Mouse (Mus musculus): ENCODE results near the gene C2cd4a.

The C2cd4a gene

GRCm38 (mm10) chr9:67832046-67832605, at the start of gene C2cd4a:
Gene C2cd4a (minus strand): TSS chr9:67832330.
- DNase-seq (ENCODE audit: low read depth in 2 of 2, low spot score in 2 of 2), result no peak

- DNase-seq (ENCODE audit: low read depth in 2 of 2, low spot score in 2 of 2), result no peak
Measured at GRCm38 (mm10) chr9:67878197-67878769, 46.2 kb upstream of the C2cd4a start.

GRCm38 (mm10) chr9:67877081-67877718, 45.1 kb upstream of the C2cd4a start:
- DNase-seq (ENCODE audit: low read depth in 2 of 2, low spot score in 2 of 2), result no peak

GRCm38 (mm10) chr9:67875337-67875736, 43.2 kb upstream of the C2cd4a start:
- DNase-seq (ENCODE audit: low read depth in 2 of 2, low spot score in 2 of 2), result peak in 1 of 2 experiments; percentile 4

GRCm38 (mm10) chr9:67874522-67875222, 42.5 kb upstream of the C2cd4a start:
- no peak for DNase-seq (ENCODE audit: low read depth in 2 of 2, low spot score in 2 of 2)

- DNase-seq (ENCODE audit: low read depth in 2 of 2, low spot score in 2 of 2), result no peak
Measured at GRCm38 (mm10) chr9:67869691-67870450, 37.7 kb upstream of the C2cd4a start.

GRCm38 (mm10) chr9:67867411-67867810, 35.3 kb upstream of the C2cd4a start:
- no peak for DNase-seq (ENCODE audit: low read depth in 2 of 2, low spot score in 2 of 2)

- DNase-seq (ENCODE audit: low read depth in 2 of 2, low spot score in 2 of 2), result no peak
Measured at GRCm38 (mm10) chr9:67865411-67865810, 33.3 kb upstream of the C2cd4a start.

GRCm38 (mm10) chr9:67864011-67864410, 31.9 kb upstream of the C2cd4a start:
- no peak for DNase-seq (ENCODE audit: low read depth in 2 of 2, low spot score in 2 of 2)

GRCm38 (mm10) chr9:67863332-67863731, 31.2 kb upstream of the C2cd4a start:
- no peak for DNase-seq (ENCODE audit: low read depth in 2 of 2, low spot score in 2 of 2)

GRCm38 (mm10) chr9:67860273-67860672, 28.1 kb upstream of the C2cd4a start:
- no peak for DNase-seq (ENCODE audit: low read depth in 2 of 2, low spot score in 2 of 2)

- peak in 1 of 2 experiments; percentile 11 for DNase-seq (ENCODE audit: low read depth in 2 of 2, low spot score in 2 of 2)
Measured at GRCm38 (mm10) chr9:67851150-67851549, 19.0 kb upstream of the C2cd4a start.

- DNase-seq (ENCODE audit: low read depth in 2 of 2, low spot score in 2 of 2), result no peak
Measured at GRCm38 (mm10) chr9:67849846-67850245, 17.7 kb upstream of the C2cd4a start.

GRCm38 (mm10) chr9:67849397-67849796, 17.3 kb upstream of the C2cd4a start:
- DNase-seq (ENCODE audit: low read depth in 2 of 2, low spot score in 2 of 2), result no peak

- DNase-seq (ENCODE audit: low read depth in 2 of 2, low spot score in 2 of 2), result no peak
Measured at GRCm38 (mm10) chr9:67847606-67848005, 15.5 kb upstream of the C2cd4a start.

GRCm38 (mm10) chr9:67846089-67846488, 14.0 kb upstream of the C2cd4a start:
- DNase-seq (ENCODE audit: low read depth in 2 of 2, low spot score in 2 of 2), result no peak

- no peak for DNase-seq (ENCODE audit: low read depth in 2 of 2, low spot score in 2 of 2)
Measured at GRCm38 (mm10) chr9:67845648-67846047, 13.5 kb upstream of the C2cd4a start.

- DNase-seq (ENCODE audit: low read depth in 2 of 2, low spot score in 2 of 2), result no peak
Measured at GRCm38 (mm10) chr9:67845012-67845411, 12.9 kb upstream of the C2cd4a start.

GRCm38 (mm10) chr9:67842797-67843196, 10.7 kb upstream of the C2cd4a start:
- DNase-seq (ENCODE audit: low read depth in 2 of 2, low spot score in 2 of 2), result no peak

- peak; percentile 49 to 64 for DNase-seq (ENCODE audit: low read depth in 2 of 2, low spot score in 2 of 2)
Measured at GRCm38 (mm10) chr9:67839981-67840859, 8.1 kb upstream of the C2cd4a start, which contains the start of gene Vps13c. Gene Vps13c (plus strand): TSS chr9:67840396.

Measured in CD8-positive naive resting alpha-beta T cell, adult 2 months (primary cell).